Mouse (Mus musculus) lung, adult 2 months (tissue): ENCODE data around the gene Spata21.
A peak's percentile ranks its signal among the peaks of the same experiment; 100 is the strongest.

Source experiments
- CTCF ChIP-seq: fragments of 200-500 bp; IDR thresholded peaks from 2 replicates; pipeline ENCODE4 v1.5.1; 2011; ENCODE audit warnings: mild to moderate bottlenecking, low read length, control low read depth; ENCODE audit not compliant: insufficient read depth
- POLR2A ChIP-seq: fragments of 200-500 bp; IDR thresholded peaks from 2 replicates; pipeline ENCODE4 v1.6.1; 2011; ENCODE audit warnings: low read depth, mild to moderate bottlenecking, control low read depth, low read length, borderline replicate concordance; ENCODE audit errors: extremely low read depth

DNA sequence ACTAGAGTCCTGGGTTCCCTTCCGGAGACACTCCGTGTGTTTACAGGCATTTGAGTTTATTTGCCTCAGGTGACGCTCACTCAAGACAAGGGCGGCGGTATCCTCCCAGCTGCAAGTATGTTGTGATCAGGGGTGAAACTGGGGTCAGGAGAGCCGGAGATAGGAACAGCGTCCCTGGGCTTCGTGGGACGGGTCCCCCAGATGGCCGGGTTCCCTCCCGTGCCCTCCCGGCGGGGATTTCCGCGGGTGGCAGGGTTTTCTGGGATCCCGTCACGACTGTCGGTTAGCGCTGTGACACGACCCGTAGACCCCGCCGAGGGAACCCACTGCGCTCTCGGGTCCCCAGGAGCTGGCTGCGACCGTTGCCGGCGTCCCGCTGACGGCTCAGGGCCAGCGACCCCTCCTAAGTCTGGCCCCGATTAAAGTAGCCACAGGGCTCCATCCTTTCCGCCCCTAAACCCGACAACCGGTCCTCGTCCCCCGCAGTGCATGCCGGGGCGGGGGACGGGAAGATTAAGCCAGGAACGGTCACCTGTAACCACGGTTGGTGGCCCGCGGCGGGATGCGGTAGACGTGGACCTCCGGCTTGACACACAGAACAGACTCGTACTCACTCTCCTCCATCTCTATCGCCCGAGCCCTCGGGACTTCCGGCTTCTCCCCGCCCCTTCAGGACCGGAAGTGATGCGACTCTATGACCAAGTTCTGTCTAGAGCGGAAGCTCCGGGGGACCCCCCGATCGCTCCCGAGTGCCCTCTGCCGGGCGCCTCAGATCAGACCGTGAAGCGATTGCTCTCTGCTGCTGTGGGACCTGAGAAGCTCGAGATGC, 10.2 kb upstream of the Spata21 start, which contains the start of gene Necap2:
- TF ChIP-seq CTCF (peak; percentile 55), POLR2A (peak; percentile 98; the same call in 1 of the 2 replicates)
